In the genomic region with DNA sequence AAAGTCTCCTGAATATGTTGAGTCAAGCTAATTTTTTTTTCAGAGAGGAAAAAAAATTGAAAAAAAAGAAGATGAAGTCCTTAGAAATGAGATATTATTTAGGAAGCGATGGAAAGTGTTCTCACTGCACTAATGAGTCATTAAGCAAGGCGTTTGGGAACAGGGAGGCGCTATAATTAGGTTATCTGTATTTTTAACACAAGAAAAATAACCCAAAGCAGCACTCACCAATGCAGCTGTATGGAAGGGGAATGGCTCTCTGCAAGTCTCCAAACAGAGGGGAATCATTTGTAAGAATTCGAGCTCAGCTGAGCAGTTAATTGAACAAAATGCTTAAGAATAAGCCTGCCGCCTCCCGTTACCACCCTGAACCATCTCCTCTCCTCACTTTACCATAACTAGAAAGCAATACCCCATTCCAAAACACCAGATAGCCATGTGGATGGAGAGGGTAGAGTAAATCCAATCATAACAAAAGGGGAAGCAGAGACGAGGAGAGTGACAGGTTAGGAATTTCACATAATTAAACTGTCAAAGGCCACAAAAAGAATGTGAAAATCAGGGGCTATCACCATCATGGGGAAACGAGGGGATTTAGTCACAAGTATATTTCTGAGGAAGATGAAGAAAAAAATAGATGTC, we compare ENCODE assay signal across 19 mouse cellular contexts.
DNase-seq lines count a peak whose midpoint lies in the region; ATAC-seq and TF ChIP-seq lines count a peak whose summit lies in the region.
"Had no signal": no experiment of that assay in that cellular context is flagged by ENCODE, and none has a peak within 500 bp of the region (broad histone marks: within the 10 kb centered on the region; RNA-seq: fewer than 3 reads in every experiment).

No protein-coding gene starts in this region.

- no peak overlapping the region for H3K9ac ChIP-seq in hindbrain, embryonic 12.5 days
- H3K9ac ChIP-seq in hindbrain, postnatal 0 days (replicated peaks; ENCODE audit: low read length), result no peak overlapping the region
- H3K9ac ChIP-seq: limb, embryonic 12.5 days; liver, embryonic 12.5 days had no signal

- TF ChIP-seq CTCF in hindbrain, postnatal 0 days (IDR thresholded peaks at IDR 0.05; ENCODE audit: low read depth), result no peak

- H3K27me3 ChIP-seq in hindbrain, embryonic 12.5 days, result no peaks in the 10 kb centered on the region
- no peaks in the 10 kb centered on the region for H3K27me3 ChIP-seq in hindbrain, postnatal 0 days (ENCODE audit: insufficient read depth, low read length)
- H3K27me3 ChIP-seq: CH12.LX; limb, embryonic 12.5 days; liver, embryonic 12.5 days had no signal

- no peak for DNase-seq in hindbrain, postnatal 0 days (ENCODE audit: low spot score)
- peak; percentile 25 to 56 for DNase-seq in left cerebral cortex, adult 9 months (ENCODE audit: low spot score in 2 of 2)
- no peak for DNase-seq in left cerebral cortex, adult 18-20 months (ENCODE audit: low spot score in 2 of 2)
- DNase-seq in right cerebral cortex, adult 2 months (ENCODE audit: low spot score in 2 of 2), result peak; percentile 18 to 33
- no peak for DNase-seq in right cerebral cortex, postnatal 10 days (ENCODE audit: low spot score in 2 of 2)
- no peak for DNase-seq in urinary bladder, adult 2 months (ENCODE audit: low spot score)
- DNase-seq: adrenal gland, postnatal 36 days; cerebellum, adult 2 months; heart, postnatal 10 days; kidney, adult 18-20 months; lung, adult 2 months; right cerebral cortex, postnatal 14 days; thymus, adult 18-20 months had no signal

- peaks cover 4% of the 10 kb centered on the region; the same call in 1 of the 2 replicates for H3K4me1 ChIP-seq in hindbrain, embryonic 12.5 days
- H3K4me1 ChIP-seq in hindbrain, postnatal 0 days (ENCODE audit: insufficient read depth, low read length), result peaks cover 6% of the 10 kb centered on the region
- H3K4me1 ChIP-seq: limb, embryonic 12.5 days; liver, embryonic 12.5 days had no signal

- no peak overlapping the region for H3K4me3 ChIP-seq in hindbrain, embryonic 12.5 days
- H3K4me3 ChIP-seq in hindbrain, postnatal 0 days (ENCODE audit: low read length), result no peak overlapping the region
- H3K4me3 ChIP-seq: limb, embryonic 12.5 days; liver, embryonic 12.5 days had no signal

- H3K4me2 ChIP-seq in hindbrain, embryonic 12.5 days (replicated peaks), result no peak overlapping the region
- H3K4me2 ChIP-seq in hindbrain, postnatal 0 days (ENCODE audit: low read depth, low read length), result no peak overlapping the region
- H3K4me2 ChIP-seq: heart, embryonic 11.5 days; limb, embryonic 12.5 days; liver, embryonic 12.5 days had no signal

- 62% methylated on average over 8 of the region's 8 CpGs for WGBS in hindbrain, embryonic 12.5 days
- 42% methylated on average over 8 of the region's 8 CpGs for WGBS in hindbrain, postnatal 0 days

- H3K9me3 ChIP-seq in hindbrain, embryonic 12.5 days (replicated peaks), result no peaks in the 10 kb centered on the region
- H3K9me3 ChIP-seq in hindbrain, postnatal 0 days (ENCODE audit: low read length), result no peaks in the 10 kb centered on the region
- H3K9me3 ChIP-seq: limb, embryonic 12.5 days had no signal

- H3K27ac ChIP-seq in hindbrain, embryonic 12.5 days, result peak overlapping the region; percentile 44; the same call in 1 of the 2 replicates
- no peak overlapping the region for H3K27ac ChIP-seq in hindbrain, postnatal 0 days
- H3K27ac ChIP-seq: kidney, postnatal 0 days; limb, embryonic 12.5 days; liver, embryonic 12.5 days had no signal

- H3K36me3 ChIP-seq in hindbrain, embryonic 12.5 days, result no peaks in the 10 kb centered on the region
- H3K36me3 ChIP-seq in hindbrain, postnatal 0 days (ENCODE audit: insufficient read depth, low read length), result no peaks in the 10 kb centered on the region
- H3K36me3 ChIP-seq: limb, embryonic 12.5 days; liver, embryonic 12.5 days had no signal

- no peak; the same call in 1 of the 2 replicates for ATAC-seq in hindbrain, embryonic 12.5 days (ENCODE audit: low FRiP score)
- ATAC-seq in hindbrain, postnatal 0 days, result no peak
- ATAC-seq: liver, embryonic 12.5 days had no signal

Comparison
In these comparisons a context has a peak if more than half of its experiments do, and no peak if none do; other contexts are left out.
1. DNase-seq: peak in left cerebral cortex, adult 9 months (2 of 2) and right cerebral cortex, adult 2 months (2 of 2); none in hindbrain, postnatal 0 days (single experiment), left cerebral cortex, adult 18-20 months (0 of 2), right cerebral cortex, postnatal 10 days (0 of 2) and urinary bladder, adult 2 months (single experiment).